Mouse (Mus musculus) cerebellum, adult 8-10 months (tissue): ENCODE results near the gene Cabin1.

ENCODE experiments used
- DNase-seq: peaks from one replicate; pipeline ENCODE4 v3.0.0; 2022

Cabin1 gene

GRCm38 (mm10) chr10:75766856-75767255 is 2.7 kb upstream of the Cabin1 start:
- no peak for DNase-seq

- peak; percentile 69 for DNase-seq
Measured at GRCm38 (mm10) chr10:75764519-75765473, 655 bp upstream of the Cabin1 start.

DNA sequence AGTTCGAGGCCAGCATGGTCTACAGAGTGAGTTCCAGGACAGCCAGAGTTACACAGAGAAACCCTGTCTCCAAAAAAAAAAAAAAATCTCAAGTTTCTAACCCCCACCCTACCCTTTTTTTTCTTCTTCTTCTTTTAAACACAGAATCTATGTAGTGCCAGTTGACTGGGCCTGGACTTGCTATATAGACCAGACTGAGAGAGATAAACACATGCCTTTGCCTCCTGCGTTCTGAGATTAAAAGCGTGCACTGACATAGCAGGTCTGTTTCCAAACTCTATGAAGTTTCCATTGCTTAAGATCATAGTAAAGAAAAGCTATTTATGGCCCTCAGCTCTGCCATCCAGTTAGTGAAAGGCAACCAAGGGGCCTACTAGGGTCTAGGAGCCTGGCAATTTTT is 1.7 kb downstream of the Cabin1 start:
- DNase-seq: no peak

GRCm38 (mm10) chr10:75760311-75760710 is 3.8 kb downstream of the Cabin1 start:
- DNase-seq: no peak

- no peak for DNase-seq
Measured at GRCm38 (mm10) chr10:75756719-75757118, 7.4 kb downstream of the Cabin1 start.

DNA sequence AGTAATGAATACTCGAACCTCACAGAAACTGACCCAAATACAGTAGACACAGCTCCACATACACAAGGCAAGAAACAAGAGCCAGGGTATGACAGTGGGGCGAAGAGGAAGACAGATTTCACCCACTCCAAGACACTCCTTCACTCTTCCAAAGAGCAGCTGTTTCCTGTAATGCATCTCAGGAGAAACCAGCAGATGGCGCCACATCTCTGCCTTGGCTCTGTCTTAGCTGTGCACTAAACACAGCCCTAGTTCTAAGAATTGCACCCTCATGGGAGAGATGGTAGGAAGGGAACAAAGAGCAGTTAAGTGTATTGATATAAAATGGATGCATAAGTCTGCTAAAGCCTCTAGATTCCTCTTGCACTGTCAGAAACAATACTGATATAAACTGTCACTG is 20.1 kb downstream of the Cabin1 start:
- DNase-seq: peak; percentile 87

DNA sequence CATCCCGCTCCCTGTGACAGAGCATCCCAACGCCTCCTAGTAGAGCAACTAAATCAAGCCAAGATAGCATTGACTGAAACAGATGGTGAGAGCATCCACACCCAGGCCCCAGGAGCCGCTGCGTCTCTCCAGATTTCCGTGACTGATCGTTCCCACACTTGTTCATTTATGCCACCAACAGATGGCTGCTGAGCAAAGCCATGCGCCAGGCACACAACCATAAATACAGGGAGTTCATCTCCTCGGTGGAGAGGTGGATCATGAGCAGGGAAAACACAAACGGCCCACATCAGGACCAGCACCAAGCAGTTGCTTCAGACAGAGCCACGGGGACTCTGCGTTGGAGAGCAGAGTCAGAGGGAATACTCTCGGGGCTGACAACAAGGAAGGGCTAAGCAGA is 20.8 kb downstream of the Cabin1 start:
- DNase-seq: peak; percentile 58

DNA sequence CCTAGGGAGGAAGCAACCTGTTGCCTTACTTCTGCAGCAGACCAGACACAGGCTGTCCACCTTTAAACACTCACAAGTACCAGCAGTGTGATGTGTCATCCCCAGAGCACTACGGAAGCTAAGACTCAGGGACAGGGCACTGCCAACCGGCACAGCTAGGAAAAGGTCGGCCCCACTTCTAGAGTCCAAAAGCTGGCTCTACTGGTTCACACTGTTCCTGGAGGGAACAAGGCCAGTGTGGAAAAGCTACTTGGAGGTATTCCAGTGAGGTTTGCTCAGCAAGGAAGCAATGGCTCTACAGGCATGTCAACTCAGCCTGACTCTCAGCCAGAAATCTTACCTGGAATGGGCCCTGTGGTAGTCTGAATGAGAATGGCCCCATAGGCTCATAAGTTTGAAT is 23.3 kb downstream of the Cabin1 start:
- no peak for DNase-seq

DNA sequence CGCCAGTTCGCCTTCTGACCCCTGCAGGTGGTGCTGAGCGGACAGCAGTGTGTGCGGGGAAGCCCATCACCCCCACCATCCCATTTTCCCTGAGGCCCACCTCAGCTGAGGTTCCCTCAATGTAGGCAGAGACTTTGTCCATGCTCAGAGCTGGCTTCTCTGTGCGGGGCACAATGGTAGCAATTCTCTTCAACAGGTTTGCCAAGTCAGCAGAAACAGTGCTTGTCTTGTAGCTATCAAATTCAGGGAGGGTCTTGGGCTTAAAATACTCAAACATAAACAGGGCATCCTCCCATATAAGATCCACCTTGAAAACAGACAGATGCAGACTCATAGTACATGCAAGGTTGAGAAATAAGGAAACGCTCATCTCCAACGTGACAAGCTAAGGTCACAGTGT is 38.7 kb downstream of the Cabin1 start:
- no peak for DNase-seq

DNA sequence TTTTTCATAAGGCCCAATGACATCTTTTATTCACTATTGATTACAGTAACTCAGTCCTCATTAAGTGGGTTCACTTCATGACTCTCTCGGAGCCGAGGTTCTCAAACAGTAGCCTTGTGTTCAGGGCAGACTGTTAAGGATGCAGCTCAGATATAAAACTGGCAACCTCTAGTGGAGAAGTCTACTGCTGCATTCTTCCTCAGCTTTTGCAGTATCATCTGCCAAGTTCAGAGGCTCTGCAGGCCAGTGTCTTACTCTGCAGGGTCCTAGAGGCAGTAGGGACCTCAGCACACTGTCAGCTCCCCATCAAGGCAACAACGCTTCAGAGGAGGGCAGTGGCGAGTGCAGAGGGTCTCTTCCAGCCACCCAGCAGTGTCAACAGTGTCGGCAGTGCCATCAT is 43.9 kb downstream of the Cabin1 start:
- DNase-seq: no peak

GRCm38 (mm10) chr10:75714795-75715194 is 49.3 kb downstream of the Cabin1 start:
- DNase-seq: no peak

- peak; percentile 55 for DNase-seq
Measured at GRCm38 (mm10) chr10:75713026-75713425, 51.1 kb downstream of the Cabin1 start.

GRCm38 (mm10) chr10:75710210-75710609 is 53.9 kb downstream of the Cabin1 start:
- no peak for DNase-seq

GRCm38 (mm10) chr10:75709261-75709660 is 54.9 kb downstream of the Cabin1 start:
- DNase-seq: no peak

DNA sequence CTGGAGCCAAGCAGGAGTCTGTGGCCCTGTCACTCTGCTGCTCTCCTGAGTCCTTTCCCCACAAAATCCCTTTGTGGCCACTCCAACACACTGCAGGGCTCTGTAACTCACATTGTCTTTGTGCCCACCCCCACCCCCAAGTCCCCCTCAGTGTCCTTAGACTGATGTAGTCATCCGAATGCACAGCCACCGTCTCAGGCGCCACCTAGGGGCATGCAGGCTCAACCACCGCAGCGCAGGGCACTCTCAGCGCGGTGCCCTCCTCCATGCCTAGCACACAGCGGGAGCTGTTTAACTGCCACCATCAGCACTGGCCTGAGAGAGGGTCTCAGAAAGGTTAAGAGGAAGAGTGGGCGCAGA is 55.5 kb downstream of the Cabin1 start:
- peak; percentile 51 for DNase-seq

DNA sequence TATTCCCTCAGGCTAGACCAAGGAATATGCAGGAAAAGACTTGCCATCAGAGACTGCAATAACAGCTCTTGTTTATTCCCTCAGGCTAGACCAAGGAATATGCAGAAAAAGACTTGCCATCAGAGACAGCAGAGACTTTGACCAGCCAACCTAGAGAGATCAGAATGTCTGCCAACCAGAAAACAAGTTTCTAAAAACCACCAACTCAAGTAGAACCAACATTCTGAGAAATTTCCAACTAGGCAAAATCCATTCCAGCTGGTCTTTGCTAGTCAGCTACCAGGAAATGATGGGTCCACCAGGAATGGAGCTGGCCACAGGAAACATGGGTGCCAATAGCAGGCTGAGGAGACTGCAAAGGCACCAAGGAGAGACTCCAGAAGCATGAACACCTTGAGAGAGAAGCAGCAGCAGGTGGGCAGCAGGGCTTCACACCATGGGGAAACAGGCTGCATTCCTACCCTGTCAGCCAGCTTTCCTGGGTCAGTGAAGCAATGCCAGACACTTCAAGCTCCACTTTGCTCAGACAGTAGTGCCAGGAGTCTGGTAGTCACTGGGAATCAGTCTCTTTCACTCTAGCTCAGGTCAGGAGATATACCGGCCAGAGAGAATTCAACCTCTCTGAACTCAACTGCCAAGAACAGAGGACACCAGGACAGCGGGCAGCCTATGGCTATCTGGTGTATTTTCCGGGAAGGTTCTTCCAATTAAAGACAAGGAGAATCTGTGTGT is 56.1 kb downstream of the Cabin1 start:
- no peak for DNase-seq

GRCm38 (mm10) chr10:75706632-75707216 is 57.4 kb downstream of the Cabin1 start:
- no peak for DNase-seq

DNA sequence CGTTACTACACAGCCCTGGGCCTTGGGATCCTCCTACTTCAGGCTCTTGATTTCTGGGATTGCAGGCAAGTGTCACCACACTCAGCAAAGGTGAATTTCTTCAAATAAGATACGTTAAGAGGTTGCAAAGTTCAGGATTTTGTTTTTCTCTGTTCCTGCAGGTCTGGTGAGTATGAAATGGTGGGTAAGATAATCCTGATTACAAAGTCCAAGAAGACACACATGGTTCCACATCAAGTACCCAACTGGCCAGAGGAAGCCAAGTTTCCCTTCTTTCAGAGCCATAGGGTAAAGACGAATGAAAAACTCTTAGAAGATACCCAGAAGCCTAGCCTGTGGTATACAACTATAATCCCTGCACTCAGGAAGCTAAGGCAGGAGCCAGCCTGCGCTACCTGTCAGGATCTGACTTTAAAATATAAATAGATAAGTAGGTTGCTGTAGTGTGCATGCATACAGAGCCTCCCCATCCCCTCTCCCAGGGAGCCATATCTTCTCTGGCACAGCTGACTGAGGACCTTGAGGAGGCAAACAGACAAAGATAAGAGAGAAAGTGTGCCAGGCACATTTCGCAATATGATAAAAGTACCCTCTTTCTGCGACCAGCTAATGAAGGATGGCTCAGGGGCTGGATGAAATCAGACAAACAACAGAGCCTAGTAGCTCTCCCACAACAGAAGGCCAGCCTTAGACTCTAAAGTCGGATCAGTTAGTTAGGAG is 58.3 kb downstream of the Cabin1 start:
- DNase-seq: no peak

- DNase-seq: peak; percentile 97
Measured at GRCm38 (mm10) chr10:75704212-75705185, 59.6 kb downstream of the Cabin1 start.

DNA sequence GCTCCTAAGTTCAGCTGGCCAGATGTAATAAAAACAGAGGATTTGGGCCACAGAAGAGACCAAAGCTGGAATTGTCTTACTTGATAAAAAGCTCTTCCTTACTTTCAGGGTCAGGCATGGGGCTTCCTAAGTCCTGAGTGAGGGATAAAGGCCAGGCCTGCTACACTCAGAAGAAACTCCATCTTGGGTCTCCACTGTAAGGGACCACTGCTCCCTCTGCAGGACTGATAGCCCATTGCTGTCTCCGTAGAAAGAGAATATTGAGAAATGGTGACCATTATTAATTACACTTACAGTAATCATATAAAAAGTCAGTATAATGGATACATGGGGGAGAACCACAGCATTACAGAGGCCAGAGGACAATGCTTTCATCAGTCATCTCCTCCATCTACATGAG is 60.6 kb downstream of the Cabin1 start:
- no peak for DNase-seq

GRCm38 (mm10) chr10:75702494-75702893 is 61.6 kb downstream of the Cabin1 start:
- no peak for DNase-seq

DNA sequence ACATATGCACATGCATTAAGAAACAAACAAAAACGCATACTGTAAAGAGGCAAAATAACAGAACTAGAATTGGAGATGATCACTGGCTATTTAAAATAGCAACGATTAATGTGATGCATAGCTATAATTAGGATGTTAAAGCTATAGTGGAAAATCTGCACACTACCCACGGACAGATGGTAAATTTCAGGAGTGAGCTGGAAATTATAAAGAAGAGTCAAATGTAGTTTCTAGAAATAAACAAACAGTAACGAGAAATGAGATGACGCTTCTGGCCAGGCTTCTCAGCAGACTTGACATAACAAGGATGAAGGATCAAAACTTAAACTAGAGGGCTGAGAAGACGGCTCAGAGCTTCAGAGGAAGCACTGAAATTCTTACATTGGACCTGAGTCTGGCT is 62.9 kb downstream of the Cabin1 start:
- no peak for DNase-seq
